Mouse (Mus musculus) testis, adult 2 months (tissue): ENCODE data around the gene Plaa. TPM values are rescaled to one million over a fixed set of nuclear protein-coding genes. Genes with fewer than 3 reads are reported as not detected.

Experiments
- H3K27ac ChIP-seq: fragments of 200-500 bp; 2 replicates; pipeline ENCODE4 v1.5.1; 2012; ENCODE audit warnings: low read depth, low read length; ENCODE audit not compliant: control insufficient read depth, insufficient read depth
- H3K27me3 ChIP-seq: fragments of 200-500 bp; 2 replicates; pipeline ENCODE4 v1.6.1; 2012; ENCODE audit warnings: mild to moderate bottlenecking, low read length, moderate library complexity; ENCODE audit not compliant: control insufficient read depth, insufficient read depth
- H3K36me3 ChIP-seq: fragments of 200-500 bp; 2 replicates; pipeline ENCODE4 v1.6.1; 2012; ENCODE audit warnings: mild to moderate bottlenecking, low read length; ENCODE audit not compliant: control insufficient read depth, insufficient read depth
- H3K4me1 ChIP-seq: fragments of 200-500 bp; 2 replicates; pipeline ENCODE4 v1.6.1; 2012; ENCODE audit warnings: low read length; ENCODE audit not compliant: control insufficient read depth, insufficient read depth
- H3K4me3 ChIP-seq: fragments of 200-500 bp; 2 replicates; pipeline ENCODE4 v1.5.1; 2012; ENCODE audit warnings: low read depth, mild to moderate bottlenecking, low read length, moderate library complexity, mixed read lengths; ENCODE audit not compliant: control insufficient read depth
- CTCF ChIP-seq: fragments of 200-500 bp; IDR thresholded peaks from 2 replicates; pipeline ENCODE4 v1.5.1; 2012; ENCODE audit warnings: low read depth, mild to moderate bottlenecking, inconsistent platforms, low read length, moderate library complexity; ENCODE audit not compliant: control insufficient read depth, insufficient read depth, insufficient replicate concordance
- POLR2A ChIP-seq: fragments of 200-500 bp; IDR thresholded peaks from 2 replicates; pipeline ENCODE4 v1.6.1; 2012; ENCODE audit warnings: low read depth, mild to moderate bottlenecking, inconsistent platforms, low read length, moderate library complexity; ENCODE audit not compliant: control insufficient read depth
- polyA plus RNA-seq: library from polyadenylated mRNA; depleted of rRNA; stranded (reverse); fragments of >200 nt; gene quantifications from 2 replicates; pipeline ENCODE4 v1.2.3, GENCODE M21; 2012

Gene Plaa
- polyA plus RNA-seq, 1 experiment: 16.3 TPM

GRCm38 (mm10) chr4:94610339-94610738 lies 7.3 kb upstream of the Plaa start:
- Histone ChIP-seq H3K27me3 (no peaks in the 10 kb centered on the region), H3K4me3 (no peak overlapping the region), H3K36me3 (no peaks in the 10 kb centered on the region), H3K27ac (no peak overlapping the region), H3K4me1 (no peaks in the 10 kb centered on the region; the same call in 1 of the 2 replicates)
- no peak for TF ChIP-seq CTCF
- TF ChIP-seq POLR2A: no peak

GRCm38 (mm10) chr4:94605591-94605990 lies 2.5 kb upstream of the Plaa start:
- peaks cover 2% of the 10 kb centered on the region; the same call in 1 of the 2 replicates for H3K4me1 ChIP-seq
- no peaks in the 10 kb centered on the region for H3K36me3 ChIP-seq
- H3K4me3 ChIP-seq: no peak overlapping the region
- H3K27me3 ChIP-seq: no peaks in the 10 kb centered on the region
- TF ChIP-seq POLR2A (no peak), CTCF (no peak)
- no peak overlapping the region for H3K27ac ChIP-seq

GRCm38 (mm10) chr4:94604452-94605019 lies 1.5 kb upstream of the Plaa start:
- Histone ChIP-seq H3K27ac (no peak overlapping the region), H3K4me3 (no peak overlapping the region), H3K4me1 (peaks cover 2% of the 10 kb centered on the region; the same call in 1 of the 2 replicates), H3K27me3 (no peaks in the 10 kb centered on the region), H3K36me3 (no peaks in the 10 kb centered on the region)
- no peak for TF ChIP-seq POLR2A

- TF ChIP-seq CTCF (no peak), POLR2A (no peak)
Observed at GRCm38 (mm10) chr4:94602496-94603030, 481 bp downstream of the Plaa start.

GRCm38 (mm10) chr4:94601395-94601794 lies 1.6 kb downstream of the Plaa start:
- H3K27ac ChIP-seq: no peak overlapping the region
- H3K27me3 ChIP-seq: no peaks in the 10 kb centered on the region
- no peaks in the 10 kb centered on the region for H3K36me3 ChIP-seq
- no peak for TF ChIP-seq CTCF
- no peak for TF ChIP-seq POLR2A
- H3K4me1 ChIP-seq: peaks cover 2% of the 10 kb centered on the region; the same call in 1 of the 2 replicates
- no peak overlapping the region for H3K4me3 ChIP-seq

More at GRCm38 (mm10) chr4:94602496-94603030, 481 bp downstream of the Plaa start:
- peak overlapping the region; percentile 99 for H3K4me3 ChIP-seq
- H3K36me3 ChIP-seq: no peaks in the 10 kb centered on the region
- H3K27ac ChIP-seq: peak overlapping the region; percentile 94
- H3K27me3 ChIP-seq: no peaks in the 10 kb centered on the region
- H3K4me1 ChIP-seq: peaks cover 2% of the 10 kb centered on the region; the same call in 1 of the 2 replicates

- Histone ChIP-seq H3K4me1 (no peaks in the 10 kb centered on the region), H3K4me3 (no peak overlapping the region), H3K27me3 (no peaks in the 10 kb centered on the region), H3K36me3 (no peaks in the 10 kb centered on the region), H3K27ac (no peak overlapping the region)
- TF ChIP-seq POLR2A: no peak
- TF ChIP-seq CTCF: no peak
Observed at GRCm38 (mm10) chr4:94592709-94593108, 10.3 kb downstream of the Plaa start.

- no peak overlapping the region for H3K4me3 ChIP-seq
- H3K4me1 ChIP-seq: no peaks in the 10 kb centered on the region
- H3K27ac ChIP-seq: no peak overlapping the region
- H3K36me3 ChIP-seq: no peaks in the 10 kb centered on the region
- H3K27me3 ChIP-seq: no peaks in the 10 kb centered on the region
- TF ChIP-seq POLR2A: no peak
- no peak for TF ChIP-seq CTCF
Observed at GRCm38 (mm10) chr4:94591765-94592381, 11.2 kb downstream of the Plaa start.
